Mouse (Mus musculus) c-Kit-positive CD71-positive TER-119-positive erythroid progenitor cells, embryonic 14.5 days (primary cell): ENCODE data around the gene Gdf15.

Experiments
- DNase-seq: peaks from one replicate; pipeline ENCODE4 v3.0.0-alpha.2; 2013; ENCODE audit warnings: low spot score

Gene Gdf15

DNA sequence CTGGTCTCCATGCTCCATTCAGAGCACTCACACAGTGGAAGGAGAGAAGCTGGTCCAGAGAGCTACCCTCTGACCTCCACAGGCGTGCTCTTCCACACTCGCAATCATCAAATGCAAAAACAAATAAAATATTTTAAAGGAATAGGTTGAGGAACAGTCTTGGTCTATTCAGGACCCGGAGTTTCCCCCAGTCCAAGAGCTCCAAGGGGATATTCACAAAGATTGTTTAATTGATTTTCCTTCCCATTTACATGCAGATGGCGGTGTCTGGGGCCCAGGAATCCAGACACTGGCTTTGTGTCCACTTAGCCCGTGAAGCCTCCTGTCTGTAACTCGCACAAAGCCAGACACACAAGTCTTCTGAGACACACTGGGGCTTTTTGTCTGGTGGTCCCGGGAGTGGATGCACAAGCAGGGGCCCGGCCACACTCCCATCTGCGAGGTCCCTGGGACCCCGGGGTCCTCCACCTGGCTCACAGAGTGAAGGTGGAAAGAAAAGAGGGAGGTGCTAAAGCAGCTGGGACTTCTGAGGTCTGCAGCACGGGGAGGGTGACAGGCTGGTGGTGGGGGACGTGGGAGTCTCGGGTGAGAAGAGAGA lies 24.0 kb upstream of the Gdf15 start:
- no peak for DNase-seq

DNA sequence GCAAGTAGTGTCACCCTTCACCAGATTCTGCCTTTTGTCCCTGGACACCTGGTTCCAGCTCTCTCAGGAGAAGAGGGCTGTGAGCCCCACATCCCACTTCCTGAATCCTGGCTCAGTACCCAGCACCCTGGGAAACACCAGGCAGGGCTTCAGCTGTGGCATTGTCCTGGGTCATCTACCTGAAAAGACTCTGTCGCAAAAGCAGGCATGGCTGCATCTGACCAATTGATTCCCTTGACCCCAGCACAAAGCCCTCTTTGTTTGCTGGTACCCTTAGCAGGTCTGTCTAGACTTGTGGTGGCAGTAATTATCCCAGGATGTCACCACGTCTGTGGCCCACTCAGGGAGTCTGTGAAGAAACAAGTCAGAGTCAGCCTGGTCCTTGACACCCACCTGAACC lies 23.2 kb upstream of the Gdf15 start:
- no peak for DNase-seq

DNA sequence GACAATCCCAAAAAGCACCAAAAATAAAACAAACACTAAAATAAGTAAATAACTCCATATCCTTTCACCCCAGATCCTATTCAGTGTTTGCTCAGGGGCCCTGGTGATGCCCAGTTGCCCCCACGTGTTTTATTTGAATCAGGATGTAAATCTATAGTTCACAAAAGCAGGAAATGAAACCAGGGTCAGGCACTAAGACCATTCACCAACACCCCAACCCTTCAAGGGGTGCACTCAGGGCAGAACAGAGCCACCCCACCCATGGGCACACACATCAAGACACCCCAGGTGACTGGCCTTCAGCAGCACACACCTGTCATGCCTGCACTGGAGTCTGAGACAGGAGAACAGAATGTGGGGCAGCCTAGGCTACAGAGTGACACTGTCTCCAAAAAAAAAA lies 21.9 kb upstream of the Gdf15 start:
- no peak for DNase-seq

DNA sequence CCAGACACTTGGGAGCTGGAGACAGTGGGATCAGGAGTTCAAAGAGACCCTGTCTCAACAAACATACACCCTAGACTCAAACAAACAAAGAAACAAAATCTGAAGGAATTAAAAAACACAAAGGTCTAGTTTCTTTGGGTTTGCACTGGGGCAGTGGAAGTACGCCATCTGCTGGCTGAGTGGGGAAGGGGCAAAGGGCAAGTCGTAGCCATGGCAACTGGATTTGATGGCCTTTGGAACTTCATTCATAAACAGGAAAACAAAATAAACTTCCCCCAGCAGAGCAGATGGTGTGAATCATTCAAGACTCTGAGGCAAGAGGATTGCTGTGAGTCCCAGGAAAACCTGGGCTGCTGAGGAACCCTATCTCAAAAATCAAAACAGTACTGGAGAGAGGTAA lies 21.0 kb upstream of the Gdf15 start:
- no peak for DNase-seq

DNA sequence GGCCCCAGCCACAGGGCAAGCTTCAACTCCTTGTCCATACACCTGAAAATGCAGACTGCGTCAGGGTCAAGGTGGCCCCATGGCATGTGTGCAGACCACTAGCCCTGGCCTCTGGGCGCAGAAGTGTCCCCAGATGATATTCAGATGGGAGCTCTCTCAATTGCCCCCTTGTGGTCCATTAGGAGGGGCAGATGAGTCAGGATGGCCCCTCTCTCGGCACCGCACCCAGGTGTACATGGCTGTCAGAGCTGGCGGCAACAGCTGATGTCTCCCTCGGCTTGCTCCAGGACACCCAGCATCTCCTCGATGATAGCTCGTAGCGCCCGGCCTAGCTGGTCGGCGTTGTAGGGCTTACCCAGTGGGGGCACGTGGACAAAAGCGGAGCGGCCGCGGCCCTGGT lies 18.1 kb upstream of the Gdf15 start:
- no peak for DNase-seq

DNA sequence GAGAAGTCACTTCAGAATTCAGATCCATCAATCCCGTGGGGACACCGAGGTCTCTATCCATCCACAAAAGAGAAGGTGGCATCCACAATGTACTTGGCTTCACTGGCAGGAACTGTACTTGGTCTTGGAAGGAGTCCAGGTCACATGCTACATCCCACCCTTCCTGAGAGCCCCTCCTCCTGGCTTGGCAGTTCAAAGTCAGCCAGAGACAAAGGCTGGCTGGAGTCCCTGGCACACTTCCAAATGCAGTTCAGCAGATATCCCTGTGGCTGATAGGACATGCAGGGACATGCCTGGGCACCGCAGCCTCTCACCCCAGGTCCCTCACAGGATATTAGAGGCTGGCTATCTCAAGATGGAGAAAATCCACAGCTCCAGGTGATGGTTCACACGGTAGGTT lies 17.1 kb upstream of the Gdf15 start:
- no peak for DNase-seq

DNA sequence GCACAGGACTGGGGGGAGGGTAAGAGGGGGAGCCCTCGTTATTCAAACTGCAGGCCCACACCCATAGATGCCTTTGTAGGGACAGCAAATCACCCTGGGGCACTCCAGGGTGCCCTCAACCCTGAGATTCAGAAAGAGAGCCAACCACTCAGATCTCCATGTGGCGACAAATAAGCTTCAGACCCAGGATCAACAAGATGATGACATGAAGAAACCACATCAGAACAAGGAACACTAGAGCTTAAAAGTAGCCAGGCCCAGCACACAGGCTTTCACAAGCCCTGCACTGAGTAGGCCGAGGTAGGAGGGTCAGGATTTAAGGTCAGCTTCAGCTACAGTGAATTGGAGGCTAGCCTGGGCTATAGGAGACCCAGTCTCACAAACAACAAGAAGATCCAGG lies 16.7 kb upstream of the Gdf15 start:
- no peak for DNase-seq

DNA sequence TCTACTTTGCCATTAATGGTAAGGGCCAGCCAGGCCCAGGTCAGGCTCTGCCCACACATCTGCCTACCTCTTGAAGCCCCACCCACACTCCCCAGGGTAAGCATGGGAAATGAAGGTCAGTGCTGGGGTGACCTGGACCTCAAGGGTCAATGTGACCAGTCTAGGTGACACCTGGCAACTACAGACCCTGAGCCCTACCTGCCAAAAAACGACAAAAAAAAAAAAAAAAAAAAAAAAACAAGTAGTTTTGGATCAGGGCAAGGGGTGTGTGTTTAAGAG lies 15.8 kb upstream of the Gdf15 start:
- no peak for DNase-seq

DNA sequence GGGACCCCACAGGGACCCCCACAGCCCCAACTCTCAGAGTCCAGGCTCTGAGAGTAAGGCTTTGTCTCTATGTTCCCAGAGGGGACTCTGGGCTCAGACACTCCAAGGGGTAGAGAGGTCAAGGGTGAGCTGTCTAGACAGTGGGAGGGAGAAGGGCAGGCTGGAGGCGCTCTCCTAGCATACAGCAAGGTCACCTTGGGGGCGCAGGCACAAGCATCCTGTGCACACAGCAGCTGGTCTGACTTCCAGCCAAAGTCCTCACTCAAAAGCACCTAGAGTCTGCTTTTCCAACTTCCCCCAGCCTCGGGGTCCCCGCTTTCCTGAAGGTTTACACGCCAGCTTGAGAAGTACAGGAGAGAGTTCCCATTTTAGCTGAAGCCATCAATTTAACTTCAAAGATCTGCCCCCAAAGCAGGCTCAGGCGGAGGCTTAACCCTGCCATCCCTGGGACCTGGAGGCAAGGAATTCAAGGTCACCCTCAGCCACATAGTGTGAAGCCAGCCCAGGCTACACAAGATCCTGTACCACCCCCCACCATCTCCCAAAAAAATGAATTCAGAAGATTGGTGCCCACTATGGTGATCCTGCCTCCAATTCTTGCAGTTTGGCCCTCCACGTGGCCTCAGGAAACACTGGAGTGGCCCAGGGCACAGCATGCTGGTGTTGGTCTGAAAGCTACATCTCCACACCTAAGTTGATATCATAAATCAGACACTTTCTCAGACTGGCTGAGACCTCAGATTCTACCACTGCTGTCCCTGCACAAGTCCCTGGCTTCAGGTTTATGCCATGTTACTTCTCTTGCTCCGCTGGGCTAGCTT lies 15.3 kb upstream of the Gdf15 start:
- no peak for DNase-seq

DNA sequence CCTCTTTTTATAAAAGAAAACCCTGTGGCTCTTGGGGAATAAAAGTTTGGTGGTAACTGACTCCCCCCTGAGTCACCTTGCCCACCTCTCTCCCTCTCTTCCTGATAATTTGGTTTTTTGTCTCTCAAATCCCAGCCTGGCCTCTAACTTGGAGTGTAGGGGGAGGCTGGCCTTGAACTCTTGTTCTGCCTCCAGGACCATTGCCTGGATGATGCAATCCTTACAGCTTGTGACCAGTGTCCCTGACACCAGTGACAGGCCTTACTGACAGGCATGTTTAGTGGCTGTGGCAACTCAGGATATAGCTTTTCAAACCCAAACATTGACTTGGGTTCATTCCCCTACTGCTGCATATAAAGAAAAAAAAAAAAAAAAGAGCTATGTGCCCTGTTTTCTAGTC lies 14.5 kb upstream of the Gdf15 start:
- no peak for DNase-seq

DNA sequence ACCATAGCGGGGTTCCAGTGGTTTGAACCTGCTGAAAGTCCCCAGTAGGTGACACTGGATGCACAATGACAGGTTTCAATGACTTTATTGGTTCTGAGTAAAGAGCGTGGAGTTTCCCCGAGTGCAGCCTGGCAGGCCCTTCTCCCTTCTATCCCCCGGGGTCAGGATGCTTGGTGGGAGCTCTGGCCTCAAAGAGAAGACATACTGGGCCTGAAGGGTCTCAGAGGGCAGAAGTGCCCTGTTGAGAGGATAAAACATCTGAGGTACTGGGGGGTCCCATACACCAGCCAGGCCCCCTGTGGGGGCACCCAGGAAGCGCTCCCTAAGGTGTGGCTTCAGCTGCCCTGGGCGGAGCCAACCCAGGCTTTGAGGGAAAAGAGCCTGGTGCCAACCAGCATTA lies 14.1 kb upstream of the Gdf15 start:
- no peak for DNase-seq

DNA sequence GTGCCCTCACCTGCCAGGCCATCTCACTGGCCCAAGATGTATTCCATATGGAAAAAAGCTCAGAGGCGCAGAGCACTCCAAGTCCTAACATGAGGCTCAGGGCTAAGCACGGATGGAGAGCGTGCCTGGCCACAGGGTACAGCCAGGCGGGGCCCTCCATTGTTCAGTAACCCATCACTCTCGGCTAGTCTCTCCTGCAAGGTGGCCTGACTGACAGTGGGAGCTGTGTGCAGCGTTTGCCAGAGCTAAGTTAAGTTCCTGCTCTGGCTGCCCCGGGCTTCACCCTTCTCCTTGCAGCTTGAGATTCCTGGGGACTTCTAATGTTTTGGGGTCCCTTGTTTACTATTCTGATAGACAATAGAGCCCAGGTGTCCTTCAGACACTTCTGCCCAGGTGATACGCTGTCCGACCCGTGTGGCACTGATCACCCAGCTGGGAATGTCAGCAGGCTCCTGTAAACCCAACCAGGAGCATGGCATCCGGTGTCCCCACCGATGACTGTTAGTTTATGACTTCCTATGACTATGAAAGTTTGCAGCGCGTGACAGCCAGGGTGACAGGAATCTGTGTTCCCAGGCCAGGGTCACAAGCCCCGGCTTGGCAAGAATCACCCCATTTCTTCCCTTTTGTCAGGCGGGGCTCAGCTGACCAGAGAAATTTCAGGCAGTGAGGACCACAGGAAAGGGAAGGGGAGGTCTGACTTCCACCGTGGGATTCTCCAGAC lies 13.4 kb upstream of the Gdf15 start:
- no peak for DNase-seq

DNA sequence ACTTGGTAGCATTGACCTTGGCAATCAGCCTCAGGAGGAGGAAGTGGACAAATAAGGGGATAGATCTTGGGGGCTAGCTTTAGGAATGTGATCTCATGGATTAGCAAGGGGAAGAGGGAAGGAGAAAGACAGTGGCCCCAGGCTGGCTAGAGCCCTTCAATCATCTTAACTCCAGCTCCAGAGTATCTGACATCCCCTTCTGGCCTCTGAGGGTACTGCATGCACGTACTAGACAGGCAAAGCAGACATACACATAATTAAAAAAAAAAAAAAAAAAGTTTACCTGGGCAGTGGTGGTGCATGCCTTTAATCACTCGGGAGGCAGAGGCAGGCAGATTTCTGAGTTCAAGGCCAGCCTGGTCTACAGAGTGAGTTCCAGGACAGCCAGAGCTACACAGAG lies 11.8 kb upstream of the Gdf15 start:
- peak; percentile 37 for DNase-seq

DNA sequence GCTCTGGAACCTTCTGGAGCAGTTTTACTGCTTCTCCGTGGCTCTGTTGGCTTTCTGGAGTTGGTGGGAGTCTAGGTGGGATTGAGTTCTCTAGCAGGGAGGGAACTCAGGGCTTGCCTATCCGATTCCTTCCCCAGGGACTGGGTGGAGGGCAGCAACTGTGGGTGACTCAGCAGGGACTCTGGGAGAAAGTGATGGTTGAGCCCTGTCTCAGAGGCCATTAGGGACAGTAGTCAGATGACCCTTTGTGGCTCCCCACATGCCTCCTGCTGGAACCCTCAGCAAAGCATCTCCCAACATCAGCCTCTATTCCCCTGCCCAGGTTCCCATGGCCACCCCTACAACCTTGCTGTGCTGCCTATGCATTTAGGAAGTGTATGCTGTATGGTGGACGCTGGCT lies 10.8 kb upstream of the Gdf15 start:
- no peak for DNase-seq

DNA sequence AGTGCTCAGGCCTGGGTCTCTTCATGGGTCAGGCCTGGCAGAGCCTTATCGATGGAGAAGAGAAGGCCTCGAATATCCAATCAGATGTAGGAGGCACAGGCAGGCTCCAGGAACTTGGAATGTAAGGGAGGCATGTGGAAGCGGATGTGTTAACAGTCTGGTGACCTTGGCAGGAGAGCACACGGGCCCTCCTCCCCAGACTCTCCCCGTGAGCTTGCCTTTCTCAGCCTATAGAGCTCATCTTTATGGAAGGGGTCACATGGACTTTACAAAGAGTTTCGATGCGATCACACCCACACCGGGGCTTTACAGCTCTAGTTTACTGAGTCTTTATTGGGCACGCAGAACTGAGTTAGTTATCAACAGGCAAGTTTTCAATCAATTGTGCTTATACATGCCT lies 6.5 kb upstream of the Gdf15 start:
- DNase-seq, result no peak

DNA sequence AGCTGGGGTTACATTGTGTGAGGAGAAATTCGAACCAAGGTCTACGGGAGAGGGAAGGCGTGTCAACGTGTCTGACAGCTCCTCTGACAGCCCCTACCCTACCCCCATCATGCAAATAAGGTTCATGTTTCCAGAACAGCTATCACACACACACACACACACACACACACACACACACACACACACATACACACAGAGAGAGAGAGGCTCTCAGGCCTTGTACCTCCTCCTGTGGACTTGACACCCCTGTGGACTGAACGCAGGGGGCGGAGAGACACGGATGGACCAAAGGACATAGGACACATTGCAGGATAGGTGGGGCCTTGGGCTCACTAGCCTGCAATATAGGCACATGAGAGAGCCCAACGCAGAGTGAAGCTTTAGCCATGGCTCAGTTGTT lies 4.6 kb upstream of the Gdf15 start:
- no peak for DNase-seq

DNA sequence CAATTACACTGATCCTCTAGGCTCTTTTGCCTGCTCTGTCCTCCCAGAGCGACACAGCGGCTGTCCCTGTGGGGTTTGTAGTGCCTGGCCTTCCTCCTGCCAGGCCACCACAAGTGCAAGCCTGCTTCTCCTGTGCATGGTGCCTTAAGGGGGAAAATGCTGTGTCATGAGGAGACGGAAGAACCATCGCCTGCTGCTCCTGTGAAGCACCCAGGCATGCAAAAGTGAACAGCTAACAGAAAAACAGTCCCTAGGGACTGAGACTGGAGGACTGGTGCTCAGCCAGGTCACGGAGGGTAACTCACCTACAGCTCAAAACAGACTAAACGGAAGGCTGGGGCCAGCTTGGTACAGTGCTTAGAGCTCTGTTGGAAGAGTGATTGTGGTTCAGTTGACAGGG lies 3.3 kb upstream of the Gdf15 start:
- DNase-seq, result no peak

DNA sequence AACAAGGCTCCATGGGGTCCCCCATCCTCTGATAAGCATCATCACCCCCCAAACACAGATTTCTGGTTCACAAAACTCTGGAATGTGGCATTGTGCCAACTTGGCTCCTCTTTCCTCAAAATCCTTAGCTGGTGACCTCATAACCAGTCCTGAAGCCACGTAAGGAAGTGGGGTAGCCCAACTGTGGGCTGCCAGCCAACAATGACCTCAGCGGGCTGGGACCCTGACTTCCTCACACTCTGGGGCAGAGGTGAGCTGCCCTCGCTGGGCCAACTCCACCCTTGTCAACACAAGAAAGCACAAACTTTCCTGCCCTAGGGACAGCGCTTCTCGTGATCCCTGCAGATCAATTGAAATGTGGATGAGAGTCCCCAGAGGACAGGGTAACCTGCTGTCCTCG lies 1.8 kb upstream of the Gdf15 start:
- no peak for DNase-seq

DNA sequence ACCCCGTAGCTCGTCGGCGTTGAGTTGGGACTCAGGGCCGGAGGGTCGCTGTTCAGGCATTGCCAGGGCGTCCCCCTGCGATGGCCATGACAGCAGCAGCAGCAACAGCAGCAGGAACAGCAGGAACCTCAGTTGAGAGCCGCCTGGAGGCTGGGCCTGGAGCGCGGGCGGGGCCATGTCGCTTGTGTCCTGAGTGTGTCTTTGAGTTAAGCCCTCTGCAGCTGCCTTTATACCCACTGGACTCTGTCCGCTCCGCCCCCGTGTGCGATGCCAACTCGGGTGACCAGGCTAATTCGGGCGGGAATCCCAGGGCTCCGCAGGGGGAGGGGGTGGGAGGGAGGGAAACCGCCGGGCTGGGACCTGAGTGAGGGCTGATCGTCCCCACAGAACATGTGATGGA lies 820 bp downstream of the Gdf15 start:
- DNase-seq, result no peak

DNA sequence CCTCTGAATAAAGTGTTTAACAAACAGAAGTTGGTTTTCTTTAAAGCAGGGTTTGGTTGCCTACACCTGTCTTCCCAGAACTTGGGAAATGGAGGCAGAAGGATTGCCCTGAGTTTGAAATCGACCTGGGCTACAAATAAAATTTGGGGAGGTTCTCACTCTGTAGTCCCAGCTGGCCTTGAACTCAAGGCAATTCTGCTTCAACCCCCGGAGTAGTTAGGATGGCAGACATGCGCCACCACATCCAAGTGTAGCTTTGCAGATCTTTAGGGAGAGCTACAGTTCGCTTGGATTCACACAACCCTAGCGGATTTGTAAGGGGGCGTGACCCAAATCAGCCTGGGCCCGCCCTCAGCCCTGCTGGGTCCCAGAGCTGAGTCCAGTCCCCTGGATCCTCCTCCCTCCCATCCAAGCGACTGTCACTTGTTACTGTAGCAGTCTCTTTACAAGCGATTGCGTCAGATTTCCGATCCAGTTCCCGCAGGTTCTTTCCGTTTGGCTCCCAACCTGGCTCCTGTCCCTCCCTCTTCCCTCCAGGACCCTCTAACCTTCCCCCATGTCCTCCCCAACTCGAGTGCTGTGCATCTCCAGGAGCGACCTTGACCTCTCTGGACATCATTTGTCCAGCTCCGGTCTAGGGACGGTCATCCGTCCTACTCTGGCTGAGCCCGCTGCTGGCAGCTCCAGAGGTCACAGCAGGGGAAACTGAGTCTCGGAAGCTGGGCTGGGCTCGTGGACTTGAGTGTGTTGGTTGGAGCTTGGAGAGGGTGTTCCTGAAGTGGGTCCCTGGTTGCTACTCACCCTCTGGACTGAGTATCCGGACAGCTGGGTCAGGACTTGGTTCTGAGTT lies 1.5 kb downstream of the Gdf15 start:
- DNase-seq, result peak; percentile 45

DNA sequence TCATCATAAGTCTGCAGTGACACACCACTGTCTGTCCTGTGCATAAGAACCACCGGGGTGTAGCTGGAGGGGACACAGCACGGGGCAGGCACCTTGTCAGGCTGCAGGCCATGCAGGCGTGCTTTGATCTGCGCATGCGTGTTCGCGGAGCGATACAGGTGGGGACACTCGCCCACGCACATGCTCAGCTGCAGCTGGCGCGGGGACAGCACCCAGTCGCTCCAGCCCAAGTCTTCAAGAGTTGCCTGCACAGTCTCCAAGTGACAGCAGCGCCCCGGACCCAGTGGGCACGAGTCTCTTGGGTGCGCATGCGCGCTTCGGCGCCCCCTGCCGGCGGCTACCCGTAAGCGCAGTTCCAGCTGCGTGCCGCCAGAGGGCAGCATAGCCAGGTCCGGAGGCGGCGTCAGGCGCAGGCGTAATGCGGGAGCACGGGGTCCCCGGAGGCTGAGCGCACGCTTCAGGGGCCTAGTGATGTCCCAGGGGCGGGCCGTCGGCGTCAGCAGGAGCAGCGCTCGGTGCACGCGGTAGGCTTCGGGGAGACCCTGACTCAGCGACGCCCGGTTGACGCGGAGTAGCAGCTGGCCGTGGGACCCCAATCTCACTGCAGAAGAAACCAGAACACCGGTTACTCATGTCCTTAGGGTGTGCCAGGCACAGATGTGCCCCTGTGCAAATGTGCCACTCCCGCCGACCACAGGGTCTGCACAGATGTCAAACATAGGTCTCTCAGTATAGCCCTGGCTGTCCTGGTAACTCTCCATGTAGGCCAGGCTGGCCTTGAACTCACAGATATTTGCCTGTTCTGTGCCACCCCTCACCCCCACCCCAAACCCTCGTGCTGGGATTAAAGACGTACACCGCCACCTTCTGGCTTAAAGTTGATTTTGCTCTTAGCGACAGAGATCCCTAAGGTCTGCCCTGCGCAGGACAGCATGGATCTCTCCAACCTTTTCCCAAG lies 2.4 kb downstream of the Gdf15 start:
- peak; percentile 83 for DNase-seq
